Mouse (Mus musculus) MEL (cell line): ENCODE results near the gene Tmc1. TPM values are rescaled to one million over a fixed set of nuclear protein-coding genes. Genes with fewer than 3 reads are reported as not detected.

ENCODE experiments used
- DNase-seq: peaks from one replicate; pipeline ENCODE4 v3.0.0; 2011; ENCODE audit warnings: low read depth, low spot score
- H3K27ac ChIP-seq: 2 replicates; pipeline ENCODE4 v1.5.1; 2012; ENCODE audit warnings: low read depth, mild to moderate bottlenecking, control low read depth, low read length, moderate library complexity; ENCODE audit not compliant: control insufficient read depth
- H3K27me3 ChIP-seq, 2 experiments: fragments of 150-350 bp in 1 of 2; sonication (generic) in 1 of 2; 2 replicates each; pipeline ENCODE4 v1.6.1; 2012; ENCODE audit warnings: low read length in 2 of 2, mild to moderate bottlenecking in 2 of 2, improper control_type of control experiment in 1 of 2, moderate library complexity in 1 of 2; ENCODE audit not compliant: insufficient read depth in 2 of 2, control insufficient read depth in 1 of 2
- H3K36me3 ChIP-seq, 2 experiments: 2 replicates each; pipeline ENCODE4 v1.6.1; 2012 to 2014; ENCODE audit warnings: low read length in 2 of 2, improper control_type of control experiment in 1 of 2, inconsistent platforms in 1 of 2, mild to moderate bottlenecking in 1 of 2; ENCODE audit not compliant: insufficient read depth in 2 of 2, control insufficient read depth in 1 of 2
- H3K4me1 ChIP-seq, 2 experiments: fragments of 150-350 bp in 1 of 2; sonication (generic) in 1 of 2; 2 replicates each; pipeline ENCODE4 v1.6.1; 2012; ENCODE audit warnings: low read length in 2 of 2, improper control_type of control experiment in 1 of 2, mild to moderate bottlenecking in 1 of 2; ENCODE audit not compliant: insufficient read depth in 2 of 2, control insufficient read depth in 1 of 2
- H3K4me3 ChIP-seq, 2 experiments: fragments of 150-350 bp in 1 of 2; sonication (generic) in 1 of 2; 2 replicates each; pipeline ENCODE4 v1.5.1; 2012; ENCODE audit warnings: low read depth in 2 of 2, low read length in 2 of 2, mild to moderate bottlenecking in 2 of 2, moderate library complexity in 2 of 2, control low read depth in 1 of 2, improper control_type of control experiment in 1 of 2; ENCODE audit not compliant: control insufficient read depth in 1 of 2, insufficient read depth in 1 of 2
- H3K79me2 ChIP-seq: 2 replicates; pipeline ENCODE4 v1.6.1; 2012; ENCODE audit warnings: mild to moderate bottlenecking, low read length, moderate library complexity; ENCODE audit not compliant: control insufficient read depth, poor library complexity, insufficient read depth
- H3K9ac ChIP-seq: 2 replicates; pipeline ENCODE4 v1.6.1; 2012; ENCODE audit warnings: low read depth, mild to moderate bottlenecking, control low read depth, low read length, moderate library complexity; ENCODE audit not compliant: control insufficient read depth, poor library complexity, severe bottlenecking
- H3K9me3 ChIP-seq: fragments of 150-350 bp; sonication (generic); replicated peaks from 2 replicates; pipeline ENCODE4 v1.6.1; 2012; ENCODE audit warnings: mild to moderate bottlenecking, low read length, improper control_type of control experiment, moderate library complexity; ENCODE audit not compliant: insufficient read depth
- BHLHE40 ChIP-seq: IDR thresholded peaks from 2 replicates; pipeline ENCODE4 v1.6.1; 2012; ENCODE audit warnings: low read depth, mild to moderate bottlenecking, inconsistent platforms, low read length, improper control_type of control experiment, borderline replicate concordance
- CHD1 ChIP-seq: IDR thresholded peaks from 2 replicates; pipeline ENCODE4 v1.6.1; 2012; ENCODE audit warnings: low read depth, mild to moderate bottlenecking, inconsistent platforms, low read length, improper control_type of control experiment
- CTCF ChIP-seq, 3 experiments: IDR thresholded peaks in 2 of 3; conservative IDR thresholded peaks in 1 of 3; 2 replicates each; pipeline ENCODE4 v1.5.1; 2011 to 2012; ENCODE audit warnings: low read length in 3 of 3, low read depth in 2 of 3, mild to moderate bottlenecking in 2 of 3, improper control_type of control experiment in 1 of 3, inconsistent platforms in 1 of 3, mixed read lengths in 1 of 3, moderate library complexity in 1 of 3; ENCODE audit not compliant: control insufficient read depth in 1 of 3, insufficient read depth in 1 of 3, poor library complexity in 1 of 3, severe bottlenecking in 1 of 3
- E2F4 ChIP-seq: IDR thresholded peaks from 2 replicates; pipeline ENCODE4 v1.6.1; 2011; ENCODE audit warnings: low read depth, low read length, improper control_type of control experiment, borderline replicate concordance
- ELF1 ChIP-seq: IDR thresholded peaks from 2 replicates; pipeline ENCODE4 v1.6.1; 2014; ENCODE audit warnings: low read depth, mild to moderate bottlenecking, inconsistent platforms, low read length, improper control_type of control experiment, moderate library complexity
- ETS1 ChIP-seq: IDR thresholded peaks from 2 replicates; pipeline ENCODE4 v1.6.1; 2012; ENCODE audit warnings: low read depth, mild to moderate bottlenecking, inconsistent platforms, low read length, improper control_type of control experiment, moderate library complexity
- HCFC1 ChIP-seq: IDR thresholded peaks from 2 replicates; pipeline ENCODE4 v1.6.1; 2012; ENCODE audit warnings: low read depth, mild to moderate bottlenecking, inconsistent platforms, low read length, improper control_type of control experiment, moderate library complexity
- MAFK ChIP-seq: IDR thresholded peaks from 2 replicates; pipeline ENCODE4 v1.6.1; 2011; ENCODE audit warnings: low read depth, mild to moderate bottlenecking, low read length, improper control_type of control experiment, borderline replicate concordance
- MAX ChIP-seq: IDR thresholded peaks from 2 replicates; pipeline ENCODE4 v1.6.1; 2011; ENCODE audit warnings: low read length, improper control_type of control experiment
- MAZ ChIP-seq: IDR thresholded peaks from 2 replicates; pipeline ENCODE4 v1.6.1; 2012; ENCODE audit warnings: low read depth, mild to moderate bottlenecking, inconsistent platforms, low read length, improper control_type of control experiment
- MYC ChIP-seq: IDR thresholded peaks from 2 replicates; pipeline ENCODE4 v1.6.1; 2011; ENCODE audit warnings: low read depth, mild to moderate bottlenecking, low read length, improper control_type of control experiment, moderate library complexity
- NRF1 ChIP-seq: IDR thresholded peaks from 2 replicates; pipeline ENCODE4 v1.6.1; 2014; ENCODE audit warnings: low read depth, mild to moderate bottlenecking, inconsistent platforms, low read length, improper control_type of control experiment, moderate library complexity; ENCODE audit not compliant: poor library complexity, insufficient read depth, severe bottlenecking
- POLR2A ChIP-seq, 2 experiments: IDR thresholded peaks; 2 replicates each; pipeline ENCODE4 v1.6.1; 2011 to 2012; ENCODE audit warnings: low read length in 2 of 2, mild to moderate bottlenecking in 2 of 2, control low read depth in 1 of 2, improper control_type of control experiment in 1 of 2, low read depth in 1 of 2, moderate library complexity in 1 of 2; ENCODE audit not compliant: control insufficient read depth in 1 of 2, insufficient read depth in 1 of 2, poor library complexity in 1 of 2
- RCOR1 ChIP-seq: IDR thresholded peaks from 2 replicates; pipeline ENCODE4 v1.6.1; 2012; ENCODE audit warnings: low read depth, mild to moderate bottlenecking, inconsistent platforms, low read length, improper control_type of control experiment
- TAL1 ChIP-seq: IDR thresholded peaks from 2 replicates; pipeline ENCODE4 v1.6.1; 2012; ENCODE audit warnings: mild to moderate bottlenecking, inconsistent platforms, low read length, moderate library complexity, mixed read lengths
- TCF12 ChIP-seq: IDR thresholded peaks from 2 replicates; pipeline ENCODE4 v1.6.1; 2014; ENCODE audit warnings: low read depth, mild to moderate bottlenecking, inconsistent platforms, low read length, improper control_type of control experiment, moderate library complexity
- USF2 ChIP-seq, 2 experiments: IDR thresholded peaks; 2 replicates each; pipeline ENCODE4 v1.6.1; 2011 to 2012; ENCODE audit warnings: improper control_type of control experiment in 2 of 2, low read length in 2 of 2, borderline replicate concordance in 1 of 2, inconsistent platforms in 1 of 2, low read depth in 1 of 2, mild to moderate bottlenecking in 1 of 2; ENCODE audit not compliant: insufficient read depth in 1 of 2
- ZC3H11A ChIP-seq: IDR thresholded peaks from 2 replicates; pipeline ENCODE4 v1.6.1; 2012; ENCODE audit warnings: low read depth, mild to moderate bottlenecking, inconsistent platforms, low read length, improper control_type of control experiment
- ZNF384 ChIP-seq: IDR thresholded peaks from 2 replicates; pipeline ENCODE4 v1.6.1; 2012; ENCODE audit warnings: low read depth, mild to moderate bottlenecking, inconsistent platforms, low read length, improper control_type of control experiment
- polyA plus RNA-seq, 2 experiments: library from polyadenylated mRNA; stranded (reverse) in 1 of 2; unstranded in 1 of 2; fragments of >175 nt in 1 of 2; fragments of >200 nt in 1 of 2; gene quantifications; 2 replicates each; pipeline versions ENCODE4 v1.2.1 to v1.2.4; 2012; ENCODE audit warnings: low replicate concordance in 2 of 2, low read depth in 1 of 2; ENCODE audit not compliant: insufficient read length in 2 of 2, insufficient read depth in 1 of 2, missing spikeins in 1 of 2
- total RNA-seq: library from RNA; depleted of rRNA; stranded (reverse); fragments of 300-350 nt; gene quantifications from 2 replicates; pipeline ENCODE4 v1.2.3, GENCODE M21; 2012

Gene Tmc1
- total and polyA plus RNA-seq, 3 experiments = not detected

GRCm38 (mm10) chr19:20971926-20972325 is 17.9 kb upstream of the Tmc1 start:
- Histone ChIP-seq H3K27ac (no peak overlapping the region), H3K4me1 (no peaks in the 10 kb centered on the region), H3K9me3 (no peaks in the 10 kb centered on the region), H3K27me3 (no peaks in the 10 kb centered on the region), H3K36me3 (no peaks in the 10 kb centered on the region), H3K79me2 (no peaks in the 10 kb centered on the region), H3K9ac (no peak overlapping the region), H3K4me3 (no peak overlapping the region)
- no peak for DNase-seq
- TF ChIP-seq ETS1 (no peak), USF2 (IDR thresholded peaks at IDR 0.05; ENCODE audit: borderline replicate concordance in 1 of 2, insufficient read depth in 1 of 2, low read depth in 1 of 2, low read length in 2 of 2) (no peak), MYC (no peak), TCF12 (no peak), RCOR1 (no peak), TAL1 (no peak), MAFK (no peak), POLR2A (IDR thresholded peaks at IDR 0.05; ENCODE audit: control insufficient read depth in 1 of 2, insufficient read depth in 1 of 2, low read depth in 1 of 2, low read length in 2 of 2, poor library complexity in 1 of 2) (no peak)

DNA sequence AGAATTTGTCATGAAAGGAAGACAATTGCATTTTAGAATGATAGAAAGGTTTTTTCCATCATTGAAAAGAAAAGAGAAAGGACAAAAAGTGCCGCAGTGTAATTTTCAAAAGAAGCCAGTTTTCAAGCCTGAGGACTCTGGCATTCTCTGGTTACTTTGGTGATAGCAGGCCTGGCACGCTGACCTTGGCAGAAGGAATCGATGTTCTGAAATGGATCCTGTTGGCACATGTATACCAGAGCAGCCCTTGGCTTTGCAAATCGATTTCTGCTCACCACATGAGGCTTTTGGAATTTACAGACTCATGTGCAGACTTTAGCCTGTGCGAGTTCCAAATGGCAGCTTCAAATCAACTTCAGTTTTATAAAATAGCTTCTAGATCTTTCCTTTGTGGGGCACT is 813 bp upstream of the Tmc1 start:
- H3K36me3 ChIP-seq = no peaks in the 10 kb centered on the region
- no peak overlapping the region for H3K4me3 ChIP-seq
- TF ChIP-seq ZC3H11A (no peak), NRF1 (no peak), HCFC1 (no peak), BHLHE40 (no peak), MAX (no peak), MAZ (no peak), ZNF384 (no peak), E2F4 (no peak), CHD1 (no peak), ELF1 (no peak), TAL1 (no peak), CTCF (IDR thresholded peaks at IDR 0.05 in 2 of 3, conservative IDR thresholded peaks at IDR 0.05 in 1 of 3; ENCODE audit: control insufficient read depth in 1 of 3, insufficient read depth in 1 of 3, low read depth in 2 of 3, low read length in 3 of 3, poor library complexity in 1 of 3, severe bottlenecking in 1 of 3) (no peak)
- H3K4me1 ChIP-seq = no peaks in the 10 kb centered on the region
- no peaks in the 10 kb centered on the region for H3K9me3 ChIP-seq
- H3K27ac ChIP-seq = no peak overlapping the region
- H3K9ac ChIP-seq = no peak overlapping the region
- no peak for DNase-seq
- no peaks in the 10 kb centered on the region for H3K27me3 ChIP-seq
- no peaks in the 10 kb centered on the region for H3K79me2 ChIP-seq
